Mouse (Mus musculus) bone marrow, adult 2 months (tissue): Measurements from ENCODE around the gene Ttc7b.

Experiments used
- CTCF ChIP-seq: fragments of 200-500 bp; IDR thresholded peaks from 2 replicates; pipeline ENCODE4 v1.5.1; 2011; ENCODE audit warnings: low read length, control low read depth; ENCODE audit not compliant: control insufficient read depth, insufficient read depth
- POLR2A ChIP-seq: fragments of 200-500 bp; IDR thresholded peaks from 2 replicates; pipeline ENCODE4 v1.6.1; 2011; ENCODE audit warnings: low read depth, mild to moderate bottlenecking, control low read depth, low read length, borderline replicate concordance; ENCODE audit not compliant: control insufficient read depth

DNA sequence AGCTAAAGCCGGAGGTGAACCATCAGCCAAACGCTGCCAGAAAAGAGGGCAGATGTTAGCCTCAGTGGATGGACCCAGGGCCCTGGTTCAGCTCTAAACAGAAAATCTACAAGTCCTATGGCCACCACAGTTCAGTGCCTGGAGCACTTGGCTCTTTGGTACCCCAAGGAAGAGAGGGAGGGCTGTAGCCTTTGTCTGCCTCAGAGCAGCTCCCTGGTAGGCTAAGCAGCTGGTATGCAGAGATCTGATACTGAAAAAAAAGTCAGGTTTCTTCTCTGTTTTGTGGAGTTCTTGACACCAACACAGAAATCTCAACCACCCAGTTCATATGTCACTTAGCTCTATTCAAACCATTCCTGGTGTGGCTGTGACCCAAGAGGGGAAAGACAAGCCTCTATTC is 16.0 kb downstream of the Ttc7b start:
- TF ChIP-seq CTCF (no peak), POLR2A (no peak)
